Mouse (Mus musculus) bone marrow, adult 2 months (tissue): ENCODE measurements around the gene Gm10974.

ENCODE experiments used
- CTCF ChIP-seq: fragments of 200-500 bp; IDR thresholded peaks from 2 replicates; pipeline ENCODE4 v1.5.1; 2011; ENCODE audit warnings: low read length, control low read depth; ENCODE audit not compliant: control insufficient read depth, insufficient read depth
- POLR2A ChIP-seq: fragments of 200-500 bp; IDR thresholded peaks from 2 replicates; pipeline ENCODE4 v1.6.1; 2011; ENCODE audit warnings: low read depth, mild to moderate bottlenecking, control low read depth, low read length, borderline replicate concordance; ENCODE audit not compliant: control insufficient read depth

- TF ChIP-seq CTCF, result no peak
- TF ChIP-seq POLR2A, result no peak
These were observed 31.7 kb upstream of the Gm10974 start for GRCm38 (mm10) chr7:66333906-66334500.
